Mouse (Mus musculus): ENCODE measurements around the gene Olfr561.

Gene Olfr561
- long read RNA-seq, experiment 1, result 0 reads
- long read RNA-seq, experiment 2, result 0 reads

DNA sequence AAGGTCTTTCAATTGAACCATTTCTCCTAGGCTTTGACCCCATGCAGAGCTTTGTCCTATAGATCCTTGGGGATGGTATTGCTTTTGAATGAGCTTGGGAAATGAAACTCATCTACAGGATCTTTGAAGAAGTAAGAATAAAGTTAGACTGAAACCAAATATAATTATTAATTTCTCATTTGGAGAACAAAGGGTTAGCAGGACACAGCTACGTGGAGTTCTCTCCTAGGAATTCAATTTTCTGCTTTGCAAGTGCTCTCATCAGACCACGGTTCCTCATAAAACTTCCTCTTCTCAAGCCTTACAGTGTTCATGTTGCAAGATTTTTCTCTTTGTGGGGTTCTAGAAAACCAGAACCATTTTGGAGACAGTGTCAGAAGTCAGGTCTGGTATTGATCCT lies at the start of gene Olfr561:
TSS of gene Olfr561 (plus strand) at position 301 of the 400 bp plus-strand sequence.
- intact Hi-C loops (cut with DNase I), result no loop called here

GRCm38 (mm10) chr7:102727391-102727790 lies 43.6 kb upstream of the Olfr561 start, which contains the start of gene Olfr559:
TSS of gene Olfr559 (minus strand) at chr7:102727491.
- intact Hi-C loops (cut with DNase I), result no loop called here

GRCm38 (mm10) chr7:102733793-102734192 lies 37.2 kb upstream of the Olfr561 start:
- intact Hi-C loops (cut with DNase I), result no loop called here

- intact Hi-C loops (cut with DNase I), result no loop called here
These were observed 33.3 kb upstream of the Olfr561 start for GRCm38 (mm10) chr7:102737705-102738104.

DNA sequence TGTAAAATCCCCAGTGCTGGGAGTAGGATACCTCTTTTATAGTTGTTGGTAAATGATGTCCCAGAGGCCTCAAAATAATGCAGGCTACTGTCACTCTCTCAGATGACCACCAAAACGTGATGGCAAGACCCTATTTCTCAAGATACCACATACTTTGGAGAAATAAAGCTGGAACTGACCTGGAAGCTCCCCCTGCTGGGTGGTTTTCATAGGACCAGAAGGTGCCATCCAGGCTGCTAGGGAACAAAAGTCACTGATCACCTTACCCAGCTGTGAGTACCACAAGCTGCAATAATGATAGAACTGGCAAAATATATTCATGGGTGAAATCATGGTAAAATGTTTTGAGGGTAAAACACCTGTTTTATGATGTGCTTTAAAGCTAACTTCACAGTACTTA lies 18.9 kb upstream of the Olfr561 start:
- intact Hi-C loops (cut with DNase I), result no loop called here

DNA sequence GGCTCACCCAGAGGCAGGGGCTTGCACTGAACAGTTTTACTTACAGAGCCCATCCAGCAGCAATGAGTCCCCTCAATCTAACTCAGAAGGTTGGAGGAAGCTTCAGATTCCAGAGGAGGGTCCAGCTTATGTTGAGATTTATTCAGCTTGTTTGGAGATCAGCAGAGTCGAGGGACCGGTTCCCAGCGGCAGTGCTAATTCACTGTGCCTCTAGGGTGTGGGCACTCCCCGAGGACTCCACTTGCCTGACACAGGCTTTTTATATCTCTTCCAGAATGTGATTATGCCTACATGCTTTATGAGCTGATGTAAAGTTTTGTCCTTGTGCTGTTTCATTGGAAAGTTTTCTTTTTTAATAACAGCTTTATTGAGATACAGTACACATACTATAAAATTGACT lies 11.8 kb upstream of the Olfr561 start, which contains the start of the genes Olfr560 and Olfr78:
TSS of gene Olfr560 (minus strand) at position 101 of the 400 bp plus-strand sequence.
TSS of gene Olfr78 (minus strand) at position 206 of the 400 bp plus-strand sequence.
- intact Hi-C loops (cut with DNase I), result no loop called here

DNA sequence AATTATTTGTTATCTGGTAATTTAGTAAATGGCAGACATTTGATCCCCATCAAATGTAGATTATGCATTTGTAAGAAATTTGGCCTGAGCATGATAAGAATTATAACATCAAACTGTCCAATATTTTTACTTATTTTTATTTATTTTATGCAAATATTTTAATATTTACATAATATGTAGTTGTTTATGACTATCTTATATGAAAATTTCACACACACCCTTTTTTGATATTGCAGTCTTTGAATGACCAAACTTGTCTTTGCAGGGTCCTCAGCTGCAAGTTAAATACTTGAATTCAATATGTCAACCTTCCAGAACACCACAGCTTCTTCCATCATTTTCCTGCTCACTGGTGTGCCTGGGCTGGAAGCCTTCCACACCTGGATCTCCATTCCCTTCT lies 32.2 kb downstream of the Olfr561 start, which contains the start of gene Olfr564:
TSS of gene Olfr564 (plus strand) at position 301 of the 400 bp plus-strand sequence.
- intact Hi-C loops (cut with DNase I), result no loop called here
